Mouse (Mus musculus) left cerebral cortex, adult 2 months (tissue): Measurements from ENCODE around the gene Cadm4. TPM values are rescaled to one million over a fixed set of nuclear protein-coding genes. Genes with fewer than 3 reads are reported as not detected.

Source experiments
- DNase-seq, 2 experiments: peaks; one replicate each; pipeline ENCODE4 v3.0.0; 2021 to 2022; ENCODE audit warnings: low spot score in 2 of 2, mixed read lengths in 1 of 2; ENCODE audit errors: extremely low spot score in 1 of 2
- H3K27ac ChIP-seq: fragments of 200-600 bp; 2 replicates; pipeline ENCODE4 v1.8.1; 2022
- H3K4me3 ChIP-seq: fragments of 200-600 bp; 2 replicates; pipeline ENCODE4 v1.8.1; 2022
- CTCF ChIP-seq: fragments of 200-600 bp; IDR thresholded peaks from 2 replicates; pipeline ENCODE4 v1.8.1; 2022; ENCODE audit warnings: antibody characterized with exemption, mild to moderate bottlenecking, moderate library complexity
- intact Hi-C: fragments of 180-260 bp; cut with DNase I; formaldehyde crosslinking; loops from one replicate; pipeline ENCODE4 v1.15.1; 2025
- total RNA-seq, 2 experiments: library from RNA; stranded (reverse); gene quantifications; 2 replicates each; pipeline ENCODE4 v1.2.3; 2021

Gene Cadm4
- total RNA-seq, 2 experiments from 2014 or later: 213 to 219 TPM

DNA sequence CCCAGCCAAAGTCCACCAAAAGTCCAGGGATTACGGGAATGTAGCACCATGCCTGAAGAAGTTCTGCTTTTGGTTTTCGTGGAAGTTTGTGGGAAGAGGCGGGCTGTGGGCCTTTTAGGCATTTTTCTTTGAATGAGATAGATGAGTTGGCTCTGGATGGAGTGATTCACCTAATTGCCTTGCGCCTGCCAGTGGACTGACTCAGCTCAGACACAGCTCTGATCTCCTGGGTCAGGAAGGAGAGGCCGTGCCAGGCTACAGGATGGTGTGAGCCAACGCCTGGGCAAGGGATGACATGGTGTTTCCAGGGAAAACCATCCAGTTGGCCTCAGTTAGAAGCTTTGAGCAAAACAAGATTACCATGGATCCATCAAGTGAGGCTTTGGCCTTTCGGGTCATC is 11.5 kb upstream of the Cadm4 start:
- Histone ChIP-seq H3K27ac (no peak overlapping the region), H3K4me3 (no peak overlapping the region)
- no peak for TF ChIP-seq CTCF
- intact Hi-C loops: loop anchor here (10.0 kb wide), 1 partner anchor 194 kb away; no protein-coding TSS in a partner anchor
- no peak for DNase-seq

DNA sequence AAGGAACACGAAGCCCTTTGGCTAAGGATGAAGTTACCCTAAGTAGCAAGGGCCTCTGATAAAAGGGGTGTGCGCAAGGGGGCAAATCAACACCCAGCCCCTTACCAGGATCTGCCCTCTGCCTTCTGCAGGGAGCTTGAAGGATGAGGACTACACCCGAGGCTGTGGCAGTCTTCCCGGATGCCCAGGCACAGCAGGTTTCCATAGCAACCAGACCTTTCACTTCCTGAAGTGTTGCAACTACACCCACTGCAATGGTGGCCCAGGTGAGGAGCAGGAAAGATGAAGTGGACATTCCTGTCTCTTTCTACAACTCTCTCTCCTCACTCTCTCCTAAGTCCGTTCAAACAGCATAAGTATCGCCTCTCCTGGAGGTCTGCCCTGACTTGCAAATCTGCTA is 9.4 kb upstream of the Cadm4 start:
- H3K4me3 ChIP-seq: no peak overlapping the region
- intact Hi-C loops: loop anchor here (10.0 kb wide), 1 partner anchor 192 kb away; no protein-coding TSS in a partner anchor
- no peak overlapping the region for H3K27ac ChIP-seq
- DNase-seq: no peak
- no peak for TF ChIP-seq CTCF

DNA sequence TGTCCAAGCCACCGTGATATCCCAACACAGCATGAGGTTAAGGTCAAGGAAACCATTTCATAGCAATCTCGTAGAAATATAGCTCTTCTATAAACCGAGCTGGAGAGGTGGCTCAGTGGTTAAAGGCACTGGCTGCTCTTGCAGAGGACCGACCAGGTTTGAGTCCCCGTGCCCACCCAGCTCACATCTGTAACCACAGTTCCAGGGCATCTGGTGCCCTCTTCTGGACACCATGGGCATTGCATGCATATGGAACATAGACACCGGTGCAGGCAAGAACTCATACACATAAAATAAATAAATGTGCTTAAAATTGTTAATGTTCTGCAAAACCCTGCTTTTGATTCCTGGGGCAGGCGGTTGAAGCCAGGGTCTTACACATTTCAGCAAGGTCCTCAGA is 8.9 kb upstream of the Cadm4 start:
- peak; percentile 68 for TF ChIP-seq CTCF
- Histone ChIP-seq H3K27ac (no peak overlapping the region), H3K4me3 (no peak overlapping the region)
- no peak for DNase-seq
- intact Hi-C loops: loop anchor here (10.0 kb wide), 1 partner anchor 192 kb away; no protein-coding TSS in a partner anchor

DNA sequence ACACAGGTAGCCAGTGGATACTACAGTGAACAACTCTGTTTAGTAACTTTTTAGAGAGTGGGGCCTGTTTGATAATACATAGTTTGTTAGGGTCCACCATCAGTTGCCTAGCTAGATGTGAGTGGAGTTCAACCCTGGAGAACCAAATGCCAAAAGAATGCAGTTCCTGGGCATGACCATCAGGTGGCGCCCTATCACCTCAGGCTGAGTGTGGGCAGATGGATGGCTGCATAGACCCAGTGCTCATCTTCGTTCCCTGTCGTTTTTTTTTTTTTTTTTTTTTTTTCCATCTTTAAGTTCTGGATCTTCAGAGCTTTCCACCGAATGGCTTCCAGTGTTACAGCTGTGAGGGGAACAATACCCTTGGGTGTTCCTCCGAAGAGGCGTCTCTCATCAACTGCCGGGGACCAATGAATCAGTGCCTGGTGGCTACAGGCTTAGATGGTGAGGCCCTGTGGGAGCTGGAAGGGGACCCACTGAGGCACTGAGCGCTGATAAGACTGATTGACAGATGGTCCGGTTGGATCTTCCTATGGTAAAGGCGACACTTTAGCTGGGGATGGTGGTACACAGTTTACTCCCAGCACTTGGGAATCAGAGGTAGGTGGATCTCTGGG is 7.8 kb upstream of the Cadm4 start:
- intact Hi-C loops: loop anchor here (10.0 kb wide), 1 partner anchor 191 kb away; no protein-coding TSS in a partner anchor
- TF ChIP-seq CTCF: peak; percentile 84
- H3K27ac ChIP-seq: no peak overlapping the region
- H3K4me3 ChIP-seq: no peak overlapping the region
- DNase-seq: peak; percentile 67 to 80

DNA sequence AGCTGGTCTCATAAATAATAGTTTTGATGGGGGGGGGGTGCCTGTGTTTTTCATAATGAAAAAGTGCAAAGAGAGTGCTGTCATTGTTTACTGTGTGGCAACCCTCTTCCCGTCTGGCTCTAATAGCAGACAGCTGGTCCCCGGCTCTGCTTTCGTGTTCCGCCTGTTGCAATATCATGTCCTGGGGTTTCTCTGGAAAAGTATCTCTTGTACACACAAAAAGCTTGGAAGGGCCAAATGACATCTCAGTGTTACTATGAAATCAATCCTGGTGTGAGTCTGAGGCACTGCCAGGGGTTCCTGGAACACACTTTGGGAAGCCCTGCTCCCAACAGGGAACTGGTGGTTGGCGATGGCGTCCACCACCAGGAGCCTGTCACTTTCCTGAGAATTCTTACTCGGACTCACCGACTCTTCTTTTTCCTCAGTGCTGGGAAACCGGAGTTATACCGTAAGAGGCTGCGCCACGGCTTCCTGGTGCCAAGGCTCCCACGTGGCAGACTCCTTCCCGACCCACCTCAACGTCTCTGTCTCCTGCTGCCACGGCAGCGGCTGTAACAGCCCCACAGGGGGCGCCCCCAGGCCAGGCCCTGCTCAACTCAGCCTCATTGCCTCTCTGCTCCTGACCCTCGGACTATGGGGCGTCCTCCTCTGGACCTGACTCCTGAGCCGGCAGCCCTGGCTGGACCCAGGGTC is 6.9 kb upstream of the Cadm4 start:
- intact Hi-C loops: loop anchor here (10.0 kb wide), 1 partner anchor 190 kb away; no protein-coding TSS in a partner anchor
- TF ChIP-seq CTCF: peak; percentile 52
- peak overlapping the region; percentile 53; the same call in 1 of the 2 replicates for H3K27ac ChIP-seq
- H3K4me3 ChIP-seq: no peak overlapping the region
- DNase-seq: no peak

DNA sequence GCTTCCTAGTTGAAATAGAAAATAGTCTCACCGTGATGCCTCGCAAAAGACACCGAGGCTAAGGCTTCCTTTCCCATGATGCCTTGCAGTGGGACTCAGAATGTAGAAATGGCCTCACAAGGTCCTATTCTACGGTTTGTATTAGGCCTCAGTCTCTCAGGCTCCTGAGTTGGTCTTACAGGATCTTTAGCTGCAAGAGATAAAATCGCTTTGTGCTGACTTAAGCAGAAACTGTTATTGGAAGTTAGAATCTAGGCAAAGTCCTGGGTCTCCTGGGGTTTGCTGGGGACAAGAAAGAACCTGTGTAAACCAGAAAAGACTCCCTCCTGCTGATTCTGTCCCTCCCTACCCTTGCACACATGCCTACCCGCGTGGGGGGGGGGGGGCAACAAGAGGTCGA is 5.5 kb upstream of the Cadm4 start:
- no peak for TF ChIP-seq CTCF
- no peak for DNase-seq
- Histone ChIP-seq H3K4me3 (no peak overlapping the region), H3K27ac (peak overlapping the region; percentile 53; the same call in 1 of the 2 replicates)
- intact Hi-C loops: loop anchor here (10.0 kb wide), 1 partner anchor 188 kb away; no protein-coding TSS in a partner anchor

DNA sequence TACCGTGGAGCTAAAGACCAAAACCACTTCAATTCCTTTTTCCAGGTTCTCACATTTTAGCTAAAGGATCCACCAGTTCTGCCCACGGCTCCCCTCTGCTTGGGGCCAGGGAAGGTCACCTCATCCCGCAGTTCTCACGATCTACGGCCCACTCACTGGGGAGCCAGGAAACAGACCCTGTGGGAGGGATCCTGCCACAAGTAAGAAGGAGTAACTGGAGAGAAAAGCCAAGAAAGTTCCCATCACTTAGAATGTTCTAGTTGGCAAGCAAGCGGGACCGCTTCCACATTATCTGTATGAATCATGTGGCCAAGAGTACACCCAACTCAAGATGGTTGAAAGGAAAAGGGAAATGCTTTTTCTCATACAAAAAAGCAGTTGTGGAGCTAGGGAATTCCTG is 5.0 kb upstream of the Cadm4 start:
- TF ChIP-seq CTCF: no peak
- DNase-seq: no peak
- Histone ChIP-seq H3K4me3 (no peak overlapping the region), H3K27ac (peak overlapping the region; percentile 53; the same call in 1 of the 2 replicates)
- intact Hi-C loops: loop anchor here (10.0 kb wide), 1 partner anchor 188 kb away; no protein-coding TSS in a partner anchor

DNA sequence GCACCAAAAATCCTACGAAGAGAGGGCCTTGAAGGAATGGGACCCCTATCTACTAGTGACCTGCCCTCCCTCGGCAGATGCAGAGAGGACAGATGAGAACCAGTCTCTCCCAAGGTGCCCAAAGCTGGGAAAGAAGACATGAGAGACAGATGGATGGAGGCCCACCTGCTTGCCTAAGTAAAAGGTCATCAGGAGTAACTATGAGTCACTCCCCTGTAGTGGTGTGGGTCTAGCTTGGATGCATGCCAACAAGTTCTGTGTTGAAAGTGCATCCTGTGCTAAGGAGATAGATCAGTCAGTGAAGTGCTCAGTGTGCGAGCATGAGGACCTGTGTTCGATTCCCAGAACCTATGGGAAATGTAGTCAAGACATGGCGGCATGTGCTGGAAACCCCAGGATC is 2.9 kb upstream of the Cadm4 start:
- no peak for TF ChIP-seq CTCF
- no peak for DNase-seq
- H3K27ac ChIP-seq: no peak overlapping the region
- H3K4me3 ChIP-seq: no peak overlapping the region
- intact Hi-C loops: loop anchor here (10.0 kb wide), 1 partner anchor 186 kb away; no protein-coding TSS in a partner anchor

DNA sequence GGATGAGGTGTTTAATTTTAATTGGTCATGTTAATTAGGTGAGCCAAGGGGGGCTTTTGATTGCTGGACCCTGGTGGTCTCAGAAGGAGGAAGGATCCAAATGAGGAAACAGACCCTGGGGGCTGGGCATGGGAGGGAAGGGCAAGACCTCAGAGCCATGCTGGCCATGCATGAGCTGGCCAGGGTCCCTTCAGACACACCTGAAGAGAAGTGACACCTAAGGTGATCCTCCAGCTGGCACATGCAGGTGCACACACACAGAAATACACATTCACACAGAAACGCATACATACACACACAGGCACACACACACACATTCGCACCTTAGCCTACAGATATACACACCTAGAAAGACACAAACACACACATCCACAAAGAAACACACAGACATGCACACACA is 2.1 kb upstream of the Cadm4 start:
- intact Hi-C loops: loop anchor here (2.0 to 10.0 kb wide), 4 partner anchors 27 to 185 kb away; partner anchors contain the start of genes Irgq and Zfp428
- Histone ChIP-seq H3K27ac (no peak overlapping the region; the same call in 1 of the 2 replicates), H3K4me3 (no peak overlapping the region)
- no peak for TF ChIP-seq CTCF
- no peak for DNase-seq

DNA sequence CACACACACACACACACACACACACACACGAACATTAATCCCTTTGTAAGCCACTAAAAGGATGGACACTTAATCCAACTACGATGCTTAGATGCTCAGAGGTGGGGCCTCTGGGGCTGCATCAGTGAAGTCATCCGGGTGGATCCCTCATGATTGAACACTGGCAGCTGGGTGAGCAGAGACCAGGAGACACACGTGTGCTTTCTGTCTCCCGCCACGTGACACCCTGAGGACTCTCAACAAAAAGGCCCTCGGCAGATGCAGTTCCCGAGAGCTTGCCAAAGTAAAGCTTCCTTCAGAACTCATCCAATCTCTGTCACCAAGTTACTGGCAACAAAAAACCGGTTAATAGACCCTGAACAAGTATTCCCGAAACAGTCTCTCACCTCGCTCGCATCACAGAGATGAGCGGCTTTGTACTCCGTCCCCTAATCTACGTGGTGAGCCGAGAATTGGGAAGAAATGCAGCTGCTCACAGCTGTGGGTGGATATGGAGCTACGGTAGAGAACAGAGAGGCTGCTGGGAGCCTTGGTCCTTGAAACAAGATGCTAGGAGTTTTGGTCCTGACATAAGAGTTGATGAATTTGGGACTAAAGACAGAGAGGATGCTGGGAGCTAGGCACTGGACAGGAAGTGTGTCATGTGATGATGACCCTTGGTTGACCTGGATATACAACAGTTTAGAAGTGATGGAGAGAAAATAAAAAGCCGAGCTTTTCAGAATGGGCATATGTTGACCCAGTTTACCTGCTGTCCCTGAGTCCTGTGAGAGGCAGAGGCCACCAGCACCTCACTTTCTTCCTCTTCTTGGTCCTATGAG is 1.5 kb upstream of the Cadm4 start:
- DNase-seq: no peak
- no peak for TF ChIP-seq CTCF
- Histone ChIP-seq H3K27ac (peak overlapping the region; percentile 97), H3K4me3 (peak overlapping the region; percentile 59)
- intact Hi-C loops: loop anchor here (2.0 kb wide), 3 partner anchors 26 to 50 kb away; partner anchors contain the start of genes Irgq and Zfp428

DNA sequence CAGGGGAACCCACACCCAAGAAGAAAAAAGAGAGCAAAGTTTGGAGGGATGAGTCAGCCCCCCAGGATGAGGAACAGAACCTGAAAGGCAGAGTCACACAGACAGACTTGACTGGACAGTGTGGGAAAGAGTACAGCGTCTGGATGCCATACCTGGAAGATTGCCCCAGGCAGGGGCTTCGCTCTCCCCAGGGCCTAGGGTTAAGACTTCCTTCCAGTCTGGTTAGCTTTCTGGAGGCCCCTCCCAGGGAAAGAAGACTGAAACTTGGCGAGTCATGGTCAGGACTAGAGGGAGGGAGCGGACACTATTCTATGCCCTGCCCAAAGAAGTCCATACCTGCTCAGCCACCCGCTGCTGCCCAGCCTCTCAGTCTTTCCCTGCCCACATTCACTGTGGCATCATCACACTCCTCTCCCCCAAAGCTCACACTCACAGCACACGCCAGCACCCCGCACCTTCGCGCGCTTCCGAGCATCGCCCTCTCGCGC is 793 bp upstream of the Cadm4 start:
- Histone ChIP-seq H3K4me3 (peak overlapping the region; percentile 59), H3K27ac (peak overlapping the region; percentile 97)
- intact Hi-C loops: loop anchor here (2.0 kb wide), 3 partner anchors 26 to 50 kb away; partner anchors contain the start of genes Irgq and Zfp428
- TF ChIP-seq CTCF: no peak
- no peak for DNase-seq
